Mouse (Mus musculus) G1E (cell line): ENCODE results near the gene Gm20708. TPM values are rescaled to one million over a fixed set of nuclear protein-coding genes. Genes with fewer than 3 reads are reported as not detected.

Experiments
- ATAC-seq: 2 replicates; pipeline ENCODE4 v1.8.0; 2016; ENCODE audit warnings: mild to moderate bottlenecking; ENCODE audit not compliant: insufficient number of reproducible peaks, poor library complexity, low FRiP score, severe bottlenecking; ENCODE audit errors: extremely low read depth
- DNase-seq: peaks from one replicate; pipeline ENCODE4 v3.0.0; 2012; ENCODE audit warnings: low spot score
- H3K27me3 ChIP-seq: 2 replicates; pipeline ENCODE4 v1.6.1; 2012; ENCODE audit warnings: mild to moderate bottlenecking, low read length, inconsistent platforms; ENCODE audit not compliant: insufficient read depth
- H3K36me3 ChIP-seq: replicated peaks from 2 replicates; pipeline ENCODE3; 2012; ENCODE audit warnings: mild to moderate bottlenecking, inconsistent platforms
- H3K4me1 ChIP-seq: 2 replicates; pipeline ENCODE4 v1.6.1; 2012; ENCODE audit warnings: low read depth, low read length, inconsistent platforms, mixed read lengths; ENCODE audit not compliant: insufficient read depth
- H3K4me3 ChIP-seq: 2 replicates; pipeline ENCODE4 v1.5.1; 2012; ENCODE audit warnings: low read depth, mild to moderate bottlenecking, inconsistent platforms, low read length, moderate library complexity, mixed read lengths
- H3K9me3 ChIP-seq: replicated peaks from 2 replicates; pipeline ENCODE4 v1.6.1; 2012; ENCODE audit warnings: inconsistent platforms
- CTCF ChIP-seq: IDR thresholded peaks from 2 replicates; pipeline ENCODE4 v1.5.1; 2012; ENCODE audit warnings: low read depth, low read length, inconsistent platforms, mixed read lengths
- GATA1 ChIP-seq: IDR thresholded peaks from 2 replicates; pipeline ENCODE4 v1.6.1; 2012; ENCODE audit warnings: borderline replicate concordance, low read length, inconsistent platforms, mixed read lengths
- GATA2 ChIP-seq: IDR thresholded peaks from 2 replicates; pipeline ENCODE4 v1.6.1; 2012; ENCODE audit warnings: low read depth, low read length, inconsistent platforms, borderline replicate concordance
- POLR2AphosphoS5 ChIP-seq: IDR thresholded peaks from 2 replicates; pipeline ENCODE4 v1.6.1; 2012; ENCODE audit warnings: low read depth, low read length, inconsistent platforms; ENCODE audit not compliant: insufficient replicate concordance
- TAL1 ChIP-seq: conservative IDR thresholded peaks from 2 replicates; pipeline ENCODE4 v1.6.1; 2012; ENCODE audit warnings: low read depth, low read length, inconsistent platforms, mixed read lengths
- polyA plus RNA-seq: library from polyadenylated mRNA; stranded (reverse); fragments of >175 nt; gene quantifications from 2 replicates; pipeline ENCODE4 v1.2.3, GENCODE M21; 2012
- total RNA-seq, 2 experiments: library from RNA; stranded (forward) in 1 of 2; stranded (reverse) in 1 of 2; fragments of 200-1000 nt in 1 of 2; fragments of >200 nt in 1 of 2; fragmentation: Nextera tagmentation in 1 of 2; gene quantifications; 2 replicates each; pipeline ENCODE4 v1.2.3; 2014 to 2017

The Gm20708 gene
- total and polyA plus RNA-seq, 3 experiments, result 0.09 to 8.7 TPM; not detected in 1

- peaks cover 34% of the 10 kb centered on the region for H3K36me3 ChIP-seq
- peaks cover 60% of the 10 kb centered on the region for H3K4me1 ChIP-seq
- no peak for TF ChIP-seq GATA1
- TF ChIP-seq CTCF, result no peak
- TF ChIP-seq POLR2AphosphoS5, result no peak
- no peak for TF ChIP-seq TAL1
- TF ChIP-seq GATA2, result no peak
- no peaks in the 10 kb centered on the region for H3K9me3 ChIP-seq
- DNase-seq (no peak), ATAC-seq (peak; percentile 26; the same call in 1 of the 2 replicates)
- peak overlapping the region; percentile 52; the same call in 1 of the 2 replicates for H3K4me3 ChIP-seq
- no peaks in the 10 kb centered on the region for H3K27me3 ChIP-seq
Observed at GRCm38 (mm10) chr11:117792281-117792888, 17.1 kb upstream of the Gm20708 start.

GRCm38 (mm10) chr11:117794035-117794551 is 15.4 kb upstream of the Gm20708 start:
- H3K36me3 ChIP-seq, result peaks cover 26% of the 10 kb centered on the region
- TF ChIP-seq POLR2AphosphoS5 (no peak), TAL1 (no peak), GATA2 (no peak), GATA1 (no peak)
- peaks cover 78% of the 10 kb centered on the region for H3K4me1 ChIP-seq
- no peaks in the 10 kb centered on the region for H3K9me3 ChIP-seq
- H3K27me3 ChIP-seq, result no peaks in the 10 kb centered on the region
- DNase-seq, result no peak
- H3K4me3 ChIP-seq, result no peak overlapping the region
- ATAC-seq, result no peak

GRCm38 (mm10) chr11:117796954-117797353 is 12.5 kb upstream of the Gm20708 start:
- Histone ChIP-seq H3K4me1 (peaks cover 79% of the 10 kb centered on the region), H3K4me3 (peak overlapping the region; percentile 66; the same call in 1 of the 2 replicates), H3K27me3 (no peaks in the 10 kb centered on the region), H3K36me3 (peaks cover 19% of the 10 kb centered on the region), H3K9me3 (no peaks in the 10 kb centered on the region)
- TF ChIP-seq CTCF, result no peak
- TF ChIP-seq TAL1, result no peak
- no peak for TF ChIP-seq GATA1
- TF ChIP-seq GATA2, result no peak
- no peak for TF ChIP-seq POLR2AphosphoS5
- DNase-seq, result no peak
- ATAC-seq, result peak; percentile 2; the same call in 1 of the 2 replicates

GRCm38 (mm10) chr11:117797511-117798159 is 11.8 kb upstream of the Gm20708 start, which contains the start of gene 6030468B19Rik:
6030468B19Rik (plus strand) TSS chr11:117797660.
- TF ChIP-seq POLR2AphosphoS5 (no peak), TAL1 (peak; percentile 83)
- peaks cover 18% of the 10 kb centered on the region for H3K36me3 ChIP-seq
- H3K4me1 ChIP-seq, result peaks cover 74% of the 10 kb centered on the region
- H3K27me3 ChIP-seq, result no peaks in the 10 kb centered on the region
- peak within 1 kb of the TSS; percentile 66 for H3K4me3 ChIP-seq
- no peaks in the 10 kb centered on the region for H3K9me3 ChIP-seq
- DNase-seq, result peak; percentile 79
- peak; percentile 81 for ATAC-seq

GRCm38 (mm10) chr11:117798160-117798541 is 11.3 kb upstream of the Gm20708 start:
- Histone ChIP-seq H3K36me3 (peaks cover 23% of the 10 kb centered on the region), H3K27me3 (no peaks in the 10 kb centered on the region), H3K9me3 (no peaks in the 10 kb centered on the region), H3K4me3 (peak overlapping the region; percentile 66), H3K4me1 (peaks cover 77% of the 10 kb centered on the region)
- DNase-seq (peak; percentile 73), ATAC-seq (peak; percentile 68)
- TF ChIP-seq GATA1 (no peak), CTCF (no peak), TAL1 (peak; percentile 67; the same call in 1 of the 2 replicates), GATA2 (no peak), POLR2AphosphoS5 (no peak)

- peaks cover 75% of the 10 kb centered on the region for H3K4me1 ChIP-seq
- ATAC-seq, result no peak
- DNase-seq, result no peak
- TF ChIP-seq TAL1, result no peak
- TF ChIP-seq GATA1, result no peak
- no peak for TF ChIP-seq GATA2
- no peak for TF ChIP-seq POLR2AphosphoS5
- TF ChIP-seq CTCF, result no peak
- H3K27me3 ChIP-seq, result no peaks in the 10 kb centered on the region
- H3K36me3 ChIP-seq, result peaks cover 31% of the 10 kb centered on the region
- H3K9me3 ChIP-seq, result no peaks in the 10 kb centered on the region
- peak overlapping the region; percentile 66; the same call in 1 of the 2 replicates for H3K4me3 ChIP-seq
Observed at GRCm38 (mm10) chr11:117799174-117799573, 10.3 kb upstream of the Gm20708 start.
